Mouse (Mus musculus) spleen, adult 2 months (tissue): ENCODE results near the gene Wipf2. TPM values are rescaled to one million over a fixed set of nuclear protein-coding genes. Genes with fewer than 3 reads are reported as not detected.
"Not testable (repeated sequence)": the region's sequence is repeated elsewhere in the genome, so short reads cannot be mapped to it uniquely, and the experiment has no call there.

ENCODE experiments used
- DNase-seq, 2 experiments: peaks; one replicate each; pipeline versions ENCODE4 v3.0.0 to v3.0.0-alpha.2; 2012 to 2021; ENCODE audit warnings: low spot score in 2 of 2, low read depth in 1 of 2
- H3K27ac ChIP-seq: fragments of 200-500 bp; 2 replicates; pipeline ENCODE4 v1.5.1; 2012; ENCODE audit warnings: low read length, inconsistent platforms; ENCODE audit not compliant: insufficient read depth
- H3K27me3 ChIP-seq: fragments of 200-500 bp; 2 replicates; pipeline ENCODE4 v1.6.1; 2012; ENCODE audit warnings: mild to moderate bottlenecking, moderate library complexity, low read length, inconsistent platforms; ENCODE audit not compliant: control insufficient read depth, insufficient read depth
- H3K36me3 ChIP-seq: fragments of 200-500 bp; 2 replicates; pipeline ENCODE4 v1.6.1; 2012; ENCODE audit warnings: mild to moderate bottlenecking, low read length, inconsistent platforms; ENCODE audit not compliant: control insufficient read depth, insufficient read depth
- H3K4me1 ChIP-seq: fragments of 200-500 bp; 2 replicates; pipeline ENCODE4 v1.6.1; 2011; ENCODE audit warnings: inconsistent platforms; ENCODE audit not compliant: control insufficient read depth, insufficient read depth, insufficient read length
- H3K4me3 ChIP-seq: fragments of 200-500 bp; 2 replicates; pipeline ENCODE4 v1.5.1; 2011; ENCODE audit warnings: mild to moderate bottlenecking, inconsistent platforms; ENCODE audit not compliant: insufficient read depth, insufficient read length; ENCODE audit errors: extremely low read depth
- CTCF ChIP-seq: fragments of 200-500 bp; IDR thresholded peaks from 2 replicates; pipeline ENCODE4 v1.5.1; 2011; ENCODE audit warnings: mild to moderate bottlenecking, inconsistent platforms; ENCODE audit not compliant: insufficient read depth, insufficient read length, insufficient replicate concordance; ENCODE audit errors: extremely low read depth
- POLR2A ChIP-seq: fragments of 200-500 bp; IDR thresholded peaks from 2 replicates; pipeline ENCODE4 v1.6.1; 2011; ENCODE audit warnings: low read depth, low read length, inconsistent platforms
- WGBS: fragments of 180-500 bp; shearing (Covaris S2); methylation state at CpG from one replicate; pipeline ENCODE4 v1.1.7; 2018; 5-methylcytosine and 5-hydroxymethylcytosine counted together
- polyA plus RNA-seq: library from polyadenylated mRNA; depleted of rRNA; stranded (reverse); fragments of >200 nt; gene quantifications from 2 replicates; pipeline ENCODE4 v1.2.3, GENCODE M21; 2012; rRNA removed

Wipf2 gene
- 8.0 and 10.1 TPM in 2 replicates for polyA plus RNA-seq

DNA sequence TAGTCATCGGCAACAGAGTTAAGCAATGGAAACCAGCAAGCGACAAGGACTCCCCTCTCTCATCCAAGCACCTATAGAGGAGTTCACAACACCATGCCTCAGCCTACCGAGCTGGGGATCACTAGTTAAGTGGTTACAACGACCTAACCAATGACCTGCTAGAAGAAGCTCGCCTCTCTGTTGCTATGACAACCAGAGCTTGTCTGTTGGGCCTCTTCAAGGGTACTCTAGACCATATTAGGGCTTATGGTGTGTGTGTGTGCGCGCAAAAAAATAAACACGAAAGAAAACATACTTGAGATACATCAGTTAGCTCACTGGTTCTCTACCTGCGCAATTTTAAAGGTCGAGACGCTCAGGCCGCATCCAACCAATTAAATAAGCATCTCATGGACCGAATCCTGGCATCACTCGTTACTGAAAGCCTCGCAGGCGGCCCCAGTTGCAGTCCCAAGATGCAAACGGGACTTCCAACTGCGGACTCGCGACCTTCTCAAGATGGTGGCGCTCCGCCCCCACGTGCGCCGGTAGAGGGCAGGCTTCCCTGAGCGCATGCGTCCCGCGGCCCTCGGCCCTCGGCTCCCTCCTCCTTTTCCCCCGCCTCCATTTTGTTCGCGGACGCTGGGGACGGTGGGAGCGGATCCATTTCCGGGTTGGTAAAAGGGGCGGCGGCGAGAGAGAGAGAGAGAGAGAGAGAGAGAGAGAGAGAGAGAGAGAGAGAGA lies at the start of gene Wipf2:
Gene Wipf2 (plus strand): TSS at position 611 of the 723 bp plus-strand sequence.
- Histone ChIP-seq H3K36me3 (peaks cover 9% of the 10 kb centered on the region; the same call in 1 of the 2 replicates), H3K4me3 (peak within 1 kb of the TSS; percentile 84), H3K27me3 (no peaks in the 10 kb centered on the region), H3K27ac (peak within 1 kb of the TSS; percentile 71), H3K4me1 (peaks cover 4% of the 10 kb centered on the region; the same call in 1 of the 2 replicates)
- WGBS = 10% methylated on average over 41 of the region's 41 CpGs
- peak; percentile 89 to 95 for DNase-seq
- TF ChIP-seq CTCF = peak; percentile 59
- TF ChIP-seq POLR2A = peak; percentile 1; the same call in 1 of the 2 replicates

DNA sequence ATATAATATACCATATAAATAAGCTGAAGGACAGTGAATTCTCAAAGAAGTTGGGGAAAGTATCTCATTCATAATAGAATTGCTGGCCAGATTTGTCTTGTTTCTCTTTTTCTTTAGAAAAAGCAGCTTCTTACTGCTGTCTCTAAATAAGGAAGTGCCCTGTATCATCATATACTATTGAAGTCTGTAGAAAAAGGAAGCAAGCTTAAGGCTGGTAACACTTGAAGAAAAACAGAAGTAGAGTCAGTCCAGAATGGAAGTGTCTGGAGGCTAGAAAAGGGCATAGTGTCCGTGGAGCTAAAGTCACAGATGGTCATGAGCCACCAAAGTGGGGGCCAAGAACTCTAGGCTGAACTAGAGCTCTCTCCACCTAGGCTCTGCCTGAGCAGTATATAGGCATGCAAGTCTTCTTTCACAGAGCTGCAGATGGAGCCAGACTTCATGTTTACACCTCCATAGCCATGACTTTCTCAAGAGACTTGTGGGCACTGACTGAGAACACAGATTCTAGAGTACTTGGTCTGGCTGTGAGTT lies 46.7 kb upstream of the Wipf2 start:
- peaks cover 17% of the 10 kb centered on the region for H3K36me3 ChIP-seq
- H3K4me3 ChIP-seq = no peak overlapping the region
- WGBS = 18% methylated on average over 1 of the region's 1 CpGs
- DNase-seq = no peak
- peak overlapping the region; percentile 50 for H3K27ac ChIP-seq
- H3K27me3 ChIP-seq = no peaks in the 10 kb centered on the region
- peaks cover 2% of the 10 kb centered on the region; the same call in 1 of the 2 replicates for H3K4me1 ChIP-seq
- TF ChIP-seq CTCF (no peak), POLR2A (no peak)

DNA sequence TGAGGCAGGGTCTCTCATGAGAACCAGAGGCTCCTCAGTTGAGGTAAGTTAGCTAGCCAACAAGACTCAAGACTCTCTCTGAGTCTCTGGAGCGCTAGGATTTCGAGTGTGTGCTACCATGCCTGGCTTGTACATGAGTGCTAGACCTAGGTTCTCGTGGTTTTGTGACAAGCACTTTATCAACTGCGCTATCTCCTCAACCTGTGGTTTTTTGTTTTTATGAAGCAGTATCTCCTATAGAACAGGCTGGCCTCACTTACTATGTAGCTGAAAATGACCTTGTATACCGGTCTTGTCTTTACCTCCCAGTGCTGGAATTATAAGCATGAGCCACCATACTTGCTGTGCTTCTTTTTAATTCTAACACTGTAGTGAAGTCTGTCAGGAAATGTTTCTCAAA lies 42.5 kb upstream of the Wipf2 start:
- H3K27ac ChIP-seq = no peak overlapping the region
- H3K36me3 ChIP-seq = peaks cover 29% of the 10 kb centered on the region
- no peak for TF ChIP-seq POLR2A
- no peak for TF ChIP-seq CTCF
- no peaks in the 10 kb centered on the region for H3K27me3 ChIP-seq
- WGBS = 72% methylated on average over 5 of the region's 5 CpGs
- DNase-seq = no peak
- peaks cover 2% of the 10 kb centered on the region; the same call in 1 of the 2 replicates for H3K4me1 ChIP-seq
- no peak overlapping the region for H3K4me3 ChIP-seq

DNA sequence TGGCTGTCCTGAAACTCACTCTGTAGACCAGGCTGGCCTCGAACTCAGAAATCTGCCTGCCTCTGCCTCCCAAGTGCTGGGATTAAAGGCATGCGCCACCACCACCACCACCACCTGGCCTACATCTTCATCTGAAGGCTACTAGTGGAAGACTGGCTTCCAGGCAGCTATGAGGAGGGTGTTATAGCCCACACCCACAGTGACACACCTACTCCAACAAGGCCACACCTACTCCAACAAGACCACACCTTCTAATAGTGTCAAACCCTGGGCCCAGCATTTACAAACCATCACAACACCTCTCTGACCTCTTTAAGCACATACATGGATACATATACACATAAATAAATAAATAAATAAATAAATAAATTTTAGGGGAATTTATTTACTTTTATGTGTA lies 37.4 kb upstream of the Wipf2 start:
- peaks cover 48% of the 10 kb centered on the region for H3K36me3 ChIP-seq
- H3K4me3 ChIP-seq, H3K27ac ChIP-seq, H3K27me3 ChIP-seq, H3K4me1 ChIP-seq, DNase-seq: not testable (repeated sequence)
- 90% methylated on average over 2 of the region's 2 CpGs for WGBS

DNA sequence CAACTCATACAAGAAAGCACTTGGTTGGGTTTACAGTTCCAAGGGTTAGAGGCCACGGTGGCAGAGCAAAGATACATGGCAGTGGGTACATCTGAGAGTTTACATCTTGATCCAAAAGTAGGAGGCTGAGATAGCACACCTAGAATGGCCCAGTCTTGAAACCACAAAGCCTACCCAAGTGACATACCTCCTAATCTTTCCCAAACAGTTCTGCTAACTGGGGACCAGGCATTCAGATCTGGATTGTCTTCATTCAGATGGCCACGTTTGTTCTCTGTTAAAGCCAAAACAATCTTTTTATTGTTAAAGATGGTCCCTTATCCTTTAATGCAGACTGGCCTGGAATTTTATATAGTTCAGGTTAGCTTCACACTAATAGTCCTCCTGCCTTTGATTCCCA lies 35.6 kb upstream of the Wipf2 start:
- Histone ChIP-seq H3K27me3 (no peaks in the 10 kb centered on the region), H3K4me1 (no peaks in the 10 kb centered on the region), H3K36me3 (peaks cover 48% of the 10 kb centered on the region), H3K27ac (no peak overlapping the region), H3K4me3 (no peak overlapping the region)
- TF ChIP-seq POLR2A (no peak), CTCF (no peak)
- WGBS = 74% methylated on average over 2 of the region's 2 CpGs
- DNase-seq = no peak

DNA sequence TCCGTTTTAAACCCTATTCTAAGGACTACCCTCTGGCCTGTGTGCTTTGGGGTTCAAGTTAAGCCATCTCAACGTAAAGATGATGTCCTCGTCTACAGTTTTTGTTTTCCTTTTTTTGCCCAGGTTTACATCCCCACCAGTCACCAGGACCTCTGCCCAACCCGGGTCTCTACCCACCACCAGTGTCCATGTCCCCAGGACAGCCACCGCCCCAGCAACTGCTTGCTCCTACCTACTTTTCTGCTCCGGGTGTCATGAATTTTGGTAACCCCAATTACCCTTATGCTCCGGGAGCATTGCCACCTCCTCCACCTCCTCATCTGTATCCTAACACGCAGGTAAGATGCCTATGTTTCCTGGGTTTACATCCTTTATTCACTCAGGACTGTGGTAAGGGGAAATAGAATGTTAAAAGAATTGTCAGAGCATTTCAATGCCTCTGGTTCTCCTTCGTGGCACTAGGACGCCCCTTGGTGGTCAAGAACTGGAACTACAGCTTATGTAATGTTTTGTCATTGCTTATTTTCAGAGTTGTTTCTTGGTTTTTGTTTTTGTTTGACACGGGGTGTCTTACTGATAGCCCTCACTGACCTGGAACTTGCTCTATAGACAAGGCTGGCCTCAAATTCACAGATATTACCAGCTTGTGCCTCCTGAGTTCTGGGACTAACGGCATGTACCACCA lies 34.2 kb upstream of the Wipf2 start:
- TF ChIP-seq CTCF (peak; percentile 58; the same call in 1 of the 2 replicates), POLR2A (no peak)
- Histone ChIP-seq H3K27ac (no peak overlapping the region), H3K4me3 (no peak overlapping the region), H3K4me1 (no peaks in the 10 kb centered on the region), H3K36me3 (peaks cover 48% of the 10 kb centered on the region), H3K27me3 (no peaks in the 10 kb centered on the region)
- DNase-seq = peak; percentile 34 to 42
- 68% methylated on average over 12 of the region's 12 CpGs for WGBS

DNA sequence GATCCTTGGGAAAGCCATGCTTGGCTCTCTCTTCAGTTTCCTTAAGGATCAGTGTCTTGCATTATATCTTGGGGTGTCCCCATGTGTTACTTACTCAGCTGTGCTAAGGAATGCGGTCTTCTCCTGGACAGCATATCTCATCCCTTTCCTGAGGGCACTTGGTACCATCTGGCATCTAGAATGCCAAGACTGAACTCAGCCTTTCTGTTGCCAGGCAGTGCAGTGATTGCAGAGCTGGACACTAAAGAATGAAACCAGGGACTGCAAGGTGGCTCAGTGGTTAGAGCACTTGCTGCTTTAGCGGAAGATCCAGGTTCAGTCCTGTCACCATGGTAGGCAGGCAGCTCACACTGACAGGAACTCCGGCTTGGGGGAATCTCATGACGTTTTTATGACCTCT lies 33.6 kb upstream of the Wipf2 start:
- TF ChIP-seq CTCF (no peak), POLR2A (no peak)
- Histone ChIP-seq H3K27ac (no peak overlapping the region), H3K4me1 (no peaks in the 10 kb centered on the region), H3K36me3 (peaks cover 47% of the 10 kb centered on the region), H3K4me3 (no peak overlapping the region), H3K27me3 (no peaks in the 10 kb centered on the region)
- no peak for DNase-seq
- WGBS = 94% methylated on average over 4 of the region's 4 CpGs
